Mouse (Mus musculus) midbrain, postnatal 0 days (tissue): ENCODE results near the gene Olfr524. TPM values are rescaled to one million over a fixed set of nuclear protein-coding genes. Genes with fewer than 3 reads are reported as not detected.

Experiments used
- ATAC-seq: fragments of 200-750 bp; cut with Nextera tagmentation; 2 replicates; pipeline ENCODE4 v1.8.0; 2017; ENCODE audit warnings: moderate number of reproducible peaks, mild to moderate bottlenecking, moderate TSS enrichment, moderate library complexity; ENCODE audit not compliant: low FRiP score
- DNase-seq: peaks from one replicate; pipeline ENCODE4 v3.0.0-alpha.2; 2015; ENCODE audit warnings: low spot score
- H3K27ac ChIP-seq: fragments of 300-500 bp; sonication (generic); 2 replicates; pipeline ENCODE4 v1.5.1; 2014; ENCODE audit warnings: low read depth, mild to moderate bottlenecking, low read length, mixed read lengths
- H3K27me3 ChIP-seq: fragments of 300-500 bp; sonication (generic); 2 replicates; pipeline ENCODE4 v1.6.1; 2014; ENCODE audit warnings: low read length, control low read depth, mixed read lengths; ENCODE audit not compliant: insufficient read depth
- H3K36me3 ChIP-seq: fragments of 300-500 bp; sonication (generic); 2 replicates; pipeline ENCODE4 v1.6.1; 2014; ENCODE audit warnings: low read length, control low read depth, mixed read lengths; ENCODE audit not compliant: insufficient read depth
- H3K4me1 ChIP-seq: fragments of 300-500 bp; sonication (generic); 2 replicates; pipeline ENCODE4 v1.6.1; 2014; ENCODE audit warnings: mild to moderate bottlenecking, control low read depth, antibody characterized with exemption, low read length, mixed read lengths; ENCODE audit not compliant: insufficient read depth
- H3K4me2 ChIP-seq: fragments of 300-500 bp; sonication (generic); 2 replicates; pipeline ENCODE4 v1.6.1; 2014; ENCODE audit warnings: low read depth, mild to moderate bottlenecking, low read length, mixed read lengths; ENCODE audit not compliant: poor library complexity, severe bottlenecking
- H3K4me3 ChIP-seq: fragments of 300-500 bp; sonication (generic); 2 replicates; pipeline ENCODE4 v1.5.1; 2014; ENCODE audit warnings: low read depth, mild to moderate bottlenecking, low read length, moderate library complexity
- H3K9ac ChIP-seq: fragments of 300-500 bp; sonication (generic); replicated peaks from 2 replicates; pipeline ENCODE4 v1.6.1; 2014; ENCODE audit warnings: mild to moderate bottlenecking, low read length, moderate library complexity, mixed read lengths; ENCODE audit not compliant: poor library complexity, severe bottlenecking
- H3K9me3 ChIP-seq: fragments of 300-500 bp; sonication (generic); 2 replicates; pipeline ENCODE4 v1.6.1; 2016; ENCODE audit warnings: low read length, control low read depth
- CTCF ChIP-seq: IDR thresholded peaks from 2 replicates; pipeline ENCODE4 v1.5.1; 2016; ENCODE audit warnings: antibody characterized with exemption, mild to moderate bottlenecking
- WGBS: fragments of 180-500 bp; shearing (Covaris S2); extraction: QIAGEN DNeasy Blood & Tissue Kit; methylation state at CpG from one replicate; pipeline ENCODE4 v1.1.7; 2014; 5-methylcytosine and 5-hydroxymethylcytosine counted together
- polyA plus RNA-seq: library from polyadenylated mRNA; unstranded; fragments of >200 nt; fragmentation: Nextera tagmentation; extraction: Ambion mirVana; gene quantifications from 2 replicates; pipeline ENCODE4 v1.2.1, GENCODE M21; 2015
- total RNA-seq: library from RNA; depleted of rRNA; stranded (reverse); fragments of >200 nt; gene quantifications from 2 replicates; pipeline ENCODE4 v1.2.3, GENCODE M21; 2014

Gene Olfr524
- total and polyA plus RNA-seq, 2 experiments from 2014 or later, result not detected

- H3K36me3 ChIP-seq, result no peaks in the 10 kb centered on the region
- no peaks in the 10 kb centered on the region for H3K27me3 ChIP-seq
- no peak overlapping the region for H3K27ac ChIP-seq
- WGBS, result 83% methylated on average over 8 of the region's 8 CpGs
- no peak overlapping the region for H3K4me3 ChIP-seq
- H3K9ac ChIP-seq, result no peak overlapping the region
- TF ChIP-seq CTCF, result no peak
- H3K9me3 ChIP-seq, result no peaks in the 10 kb centered on the region
- no peak for ATAC-seq
- H3K4me2 ChIP-seq, result no peak overlapping the region
- H3K4me1 ChIP-seq, result no peaks in the 10 kb centered on the region
- no peak for DNase-seq
Measured at GRCm38 (mm10) chr7:140208153-140208552, 2.4 kb upstream of the Olfr524 start.

GRCm38 (mm10) chr7:140206904-140207303 is 1.1 kb upstream of the Olfr524 start:
- no peak for ATAC-seq
- no peak overlapping the region for H3K9ac ChIP-seq
- 80% methylated on average over 3 of the region's 3 CpGs for WGBS
- TF ChIP-seq CTCF, result no peak
- no peak overlapping the region for H3K4me2 ChIP-seq
- no peak overlapping the region for H3K27ac ChIP-seq
- H3K9me3 ChIP-seq, result no peaks in the 10 kb centered on the region
- DNase-seq, result no peak
- no peaks in the 10 kb centered on the region for H3K27me3 ChIP-seq
- no peak overlapping the region for H3K4me3 ChIP-seq
- no peaks in the 10 kb centered on the region for H3K4me1 ChIP-seq
- no peaks in the 10 kb centered on the region for H3K36me3 ChIP-seq

- Histone ChIP-seq H3K4me2 (no peak overlapping the region), H3K36me3 (no peaks in the 10 kb centered on the region), H3K4me3 (no peak overlapping the region), H3K4me1 (no peaks in the 10 kb centered on the region), H3K9ac (no peak overlapping the region), H3K27ac (no peak overlapping the region), H3K27me3 (no peaks in the 10 kb centered on the region), H3K9me3 (no peaks in the 10 kb centered on the region)
- TF ChIP-seq CTCF, result no peak
- ATAC-seq (no peak), DNase-seq (no peak)
- WGBS, result 90% methylated on average over 4 of the region's 4 CpGs
Measured at GRCm38 (mm10) chr7:140201090-140201489, 4.7 kb downstream of the Olfr524 start.

- Histone ChIP-seq H3K36me3 (no peaks in the 10 kb centered on the region), H3K4me3 (no peak overlapping the region), H3K9ac (no peak overlapping the region), H3K27ac (no peak overlapping the region), H3K9me3 (no peaks in the 10 kb centered on the region), H3K27me3 (no peaks in the 10 kb centered on the region), H3K4me2 (no peak overlapping the region), H3K4me1 (no peaks in the 10 kb centered on the region)
- WGBS, result 82% methylated on average over 8 of the region's 8 CpGs
- no peak for TF ChIP-seq CTCF
- no peak for DNase-seq
- ATAC-seq, result no peak
Measured at GRCm38 (mm10) chr7:140196002-140196401, 9.8 kb downstream of the Olfr524 start.

- H3K9me3 ChIP-seq, result no peaks in the 10 kb centered on the region
- 90% methylated on average over 4 of the region's 4 CpGs for WGBS
- DNase-seq (no peak), ATAC-seq (no peak)
- H3K9ac ChIP-seq, result no peak overlapping the region
- H3K4me2 ChIP-seq, result no peak overlapping the region
- H3K4me3 ChIP-seq, result no peak overlapping the region
- H3K4me1 ChIP-seq, result no peaks in the 10 kb centered on the region
- no peak overlapping the region for H3K27ac ChIP-seq
- H3K36me3 ChIP-seq, result no peaks in the 10 kb centered on the region
- H3K27me3 ChIP-seq, result no peaks in the 10 kb centered on the region
- no peak for TF ChIP-seq CTCF
Measured at GRCm38 (mm10) chr7:140194031-140194430, 11.7 kb downstream of the Olfr524 start.

GRCm38 (mm10) chr7:140192851-140193250 is 12.9 kb downstream of the Olfr524 start:
- ATAC-seq, result no peak
- WGBS, result 85% methylated on average over 2 of the region's 2 CpGs
- Histone ChIP-seq H3K27me3 (no peaks in the 10 kb centered on the region), H3K9ac (no peak overlapping the region), H3K4me1 (no peaks in the 10 kb centered on the region), H3K9me3 (no peaks in the 10 kb centered on the region), H3K4me3 (no peak overlapping the region), H3K36me3 (no peaks in the 10 kb centered on the region), H3K27ac (no peak overlapping the region), H3K4me2 (no peak overlapping the region)
- no peak for DNase-seq
- no peak for TF ChIP-seq CTCF
